Mouse (Mus musculus) adrenal gland, postnatal 25 days (tissue): Measurements from ENCODE around the gene Cfl2. TPM values are rescaled to one million over a fixed set of nuclear protein-coding genes. Genes with fewer than 3 reads are reported as not detected.
A peak's percentile ranks its signal among the peaks of the same experiment; 100 is the strongest.
"Not testable (repeated sequence)": the region's sequence is repeated elsewhere in the genome, so short reads cannot be mapped to it uniquely, and the experiment has no call there.

ENCODE experiments used
- DNase-seq: peaks from one replicate; pipeline ENCODE4 v3.0.0; 2021; ENCODE audit warnings: mixed read lengths
- long read RNA-seq: library from polyadenylated mRNA; stranded (forward); transcript quantifications from one replicate; pipeline ENCODE4 v2.0.0, GENCODE M21; 2021
- total RNA-seq: library from RNA; stranded (reverse); gene quantifications from 2 replicates; pipeline ENCODE4 v1.2.3, GENCODE M21; 2021

Cfl2 gene
- total RNA-seq: 114 and 143 TPM in 2 replicates
- long read RNA-seq, transcript Cfl2-201 (4 exons, 2,940 nt): major isoform, 113 of 170 reads
- long read RNA-seq, transcript Cfl2-203 (4 exons, 1,128 nt): minor isoform, 31 of 170 reads
- long read RNA-seq, transcript Cfl2-206 (4 exons, 2,726 nt): minor isoform, 6 of 170 reads
- long read RNA-seq, partial matches to known transcripts: 2 of 170 reads
- long read RNA-seq, other reads (novel, unspliced or antisense): 15 of 170 reads

DNA sequence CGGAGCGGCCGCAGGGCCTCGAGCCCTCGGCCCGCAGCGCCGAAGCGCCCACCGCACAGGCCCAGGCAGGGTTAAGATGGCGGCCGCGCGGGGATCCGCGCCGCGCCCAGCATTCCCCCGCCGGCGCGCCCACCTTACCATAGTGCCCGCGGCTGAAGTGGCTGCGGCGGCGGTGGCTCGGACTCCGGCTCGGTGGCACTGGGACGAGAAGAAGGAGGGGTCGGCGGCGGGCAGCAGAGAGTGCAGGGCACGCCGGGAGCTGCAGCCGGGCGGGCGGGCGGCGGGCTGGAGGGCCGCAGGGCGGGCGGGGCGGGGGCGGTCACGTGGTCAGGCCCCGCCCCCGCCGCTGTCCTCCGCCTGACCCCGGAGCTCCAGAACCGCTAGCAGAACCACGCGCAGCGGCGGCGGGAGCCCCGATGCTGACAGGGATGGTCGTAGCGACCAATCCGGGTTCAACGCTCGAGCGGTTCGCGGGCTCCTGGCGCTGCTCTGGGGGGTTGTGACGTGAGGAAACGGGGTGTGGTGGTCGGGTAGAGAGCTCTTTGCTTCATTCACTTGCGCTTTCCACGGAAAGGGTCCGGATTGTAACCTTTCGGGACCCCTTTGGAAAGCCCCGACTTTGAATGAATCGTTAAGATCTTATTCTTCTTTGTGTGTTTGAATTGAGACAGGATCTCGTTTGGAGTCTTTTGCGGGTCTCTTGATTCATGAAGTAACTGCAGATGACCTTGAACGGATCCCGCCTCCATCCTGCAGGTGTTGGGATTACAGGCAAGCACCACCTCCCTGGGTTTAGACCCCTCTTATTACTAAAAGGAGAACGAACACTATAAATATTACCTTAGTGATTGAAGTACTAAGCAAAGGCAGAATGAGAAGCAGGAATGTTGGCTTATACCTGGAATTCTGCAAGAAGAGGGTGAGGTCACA, at the start of gene Cfl2:
Gene Cfl2, minus strand, starts transcription at position 272 of the 930 bp plus-strand sequence.
- DNase-seq: peak; percentile 86

DNA sequence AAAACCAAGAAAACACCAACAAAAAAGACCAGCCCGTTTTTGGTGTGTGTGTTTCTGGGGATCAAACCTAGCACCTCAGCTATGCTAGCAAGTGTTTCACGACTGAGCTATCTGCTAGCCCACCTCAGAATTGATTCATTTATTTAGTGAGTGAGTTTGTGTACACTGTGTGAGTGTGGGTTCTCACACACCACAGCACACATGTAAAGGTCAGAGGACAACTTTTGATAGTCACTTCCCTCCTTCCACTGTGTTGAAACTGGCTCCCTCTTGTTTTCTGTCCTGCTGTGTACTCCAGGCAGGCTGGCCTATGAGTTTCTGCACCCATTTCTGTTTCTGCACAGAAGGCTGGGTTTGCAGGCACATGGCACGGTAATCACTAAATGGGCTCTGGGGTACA, 47.7 kb upstream of the Cfl2 start:
- DNase-seq: no peak

DNA sequence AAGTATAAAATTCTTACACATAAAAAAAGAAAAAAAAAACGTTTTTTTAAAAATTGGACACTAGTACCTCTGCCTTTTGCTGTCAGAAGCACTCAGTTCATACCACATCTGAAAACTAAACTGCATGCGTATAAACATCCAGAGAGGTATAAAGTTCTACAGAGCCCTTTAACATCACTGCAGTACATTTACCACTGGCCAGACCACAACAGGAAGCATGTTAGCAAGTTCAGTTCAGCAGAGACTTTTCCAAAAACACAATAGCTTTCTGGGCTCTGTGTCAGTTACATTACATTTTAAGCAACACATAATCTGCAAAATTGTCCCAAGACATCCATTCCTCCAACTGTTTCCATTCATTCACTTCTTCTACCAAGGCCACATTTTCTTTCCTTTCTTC, 29.9 kb upstream of the Cfl2 start:
- DNase-seq: not testable (repeated sequence)

DNA sequence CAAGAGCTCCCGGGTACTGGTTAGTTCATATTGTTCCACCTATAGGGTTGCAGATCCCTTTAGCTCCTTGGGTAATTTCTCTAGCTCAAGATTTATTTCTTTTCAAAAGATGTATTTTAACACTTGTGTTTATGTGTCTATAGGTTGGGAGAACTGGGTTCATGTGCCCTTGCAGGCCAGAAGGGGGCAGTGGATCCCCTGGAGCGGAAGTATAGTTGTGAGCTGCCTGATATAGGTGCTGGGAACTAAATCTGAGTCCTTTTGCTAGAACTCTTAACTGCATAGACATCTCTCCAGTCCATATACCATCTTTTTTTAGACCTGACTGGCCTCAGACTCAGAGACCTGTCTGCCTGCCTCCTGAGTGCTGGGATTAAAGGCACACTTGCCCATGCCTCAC, 27.7 kb upstream of the Cfl2 start:
- no peak for DNase-seq

DNA sequence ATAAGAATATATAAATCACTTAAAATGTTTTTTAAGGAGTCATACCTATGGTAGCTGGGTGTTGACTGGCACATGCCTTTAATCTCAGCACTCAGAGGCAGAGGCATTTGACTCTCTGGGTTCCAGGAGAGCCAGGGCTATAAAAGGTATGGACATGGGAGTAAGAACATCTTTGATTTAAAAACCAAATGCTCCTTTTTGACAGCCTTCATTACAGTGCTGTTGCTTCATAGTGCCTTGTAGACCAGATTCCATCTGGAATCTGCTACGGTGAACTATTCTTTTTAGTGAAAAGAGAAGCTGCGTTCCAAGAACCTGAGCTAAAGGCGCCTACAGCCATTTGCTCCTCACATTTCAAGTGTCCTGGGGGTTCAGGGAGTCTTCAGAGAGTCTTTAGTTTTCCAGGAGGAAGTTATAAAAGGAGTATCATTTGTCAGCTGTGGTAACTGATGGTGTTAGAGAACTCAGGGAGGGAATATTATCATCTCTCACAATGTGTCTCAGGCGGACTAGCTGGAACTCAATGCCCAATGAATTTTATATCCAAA, 25.0 kb upstream of the Cfl2 start:
- no peak for DNase-seq

DNA sequence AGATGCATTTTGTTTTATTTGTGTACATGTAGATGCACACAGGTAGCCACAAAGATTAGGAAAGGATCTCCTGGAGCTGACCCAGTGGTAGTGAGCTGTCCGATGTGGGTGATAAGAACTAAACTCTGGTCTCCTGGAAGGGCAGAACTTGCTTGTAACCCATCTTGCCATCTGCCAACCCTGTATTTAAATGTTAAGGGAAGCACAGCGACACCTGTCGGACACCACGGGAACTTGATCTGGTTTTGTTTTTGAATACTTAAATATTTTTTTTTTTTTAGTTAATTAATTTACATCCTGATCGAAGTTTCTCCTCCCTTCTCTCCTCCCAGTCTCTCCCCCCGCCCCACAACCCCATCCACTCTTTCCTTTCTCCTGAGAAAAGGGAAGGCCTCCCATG, 17.0 kb upstream of the Cfl2 start:
- peak; percentile 57 for DNase-seq

DNA sequence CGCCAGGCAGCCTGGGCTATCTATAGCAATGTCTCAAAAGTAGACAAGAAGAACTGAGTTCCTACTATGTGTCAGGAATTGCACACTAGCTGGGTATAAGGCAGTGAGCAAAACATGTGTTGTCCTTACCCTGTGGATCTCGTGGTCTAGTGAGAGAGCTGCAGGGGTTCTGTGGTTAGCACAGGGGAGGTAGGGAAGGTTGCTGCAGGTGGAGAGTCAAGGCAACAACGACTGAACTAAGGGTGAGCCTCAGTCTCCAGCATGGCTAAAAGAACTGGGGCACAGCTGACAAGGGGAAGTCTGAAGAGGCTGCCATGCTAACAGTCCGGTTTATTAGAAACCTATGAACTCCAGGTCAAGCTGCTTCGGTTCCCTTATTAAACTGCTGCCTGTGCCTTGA, 16.5 kb upstream of the Cfl2 start:
- DNase-seq: no peak

DNA sequence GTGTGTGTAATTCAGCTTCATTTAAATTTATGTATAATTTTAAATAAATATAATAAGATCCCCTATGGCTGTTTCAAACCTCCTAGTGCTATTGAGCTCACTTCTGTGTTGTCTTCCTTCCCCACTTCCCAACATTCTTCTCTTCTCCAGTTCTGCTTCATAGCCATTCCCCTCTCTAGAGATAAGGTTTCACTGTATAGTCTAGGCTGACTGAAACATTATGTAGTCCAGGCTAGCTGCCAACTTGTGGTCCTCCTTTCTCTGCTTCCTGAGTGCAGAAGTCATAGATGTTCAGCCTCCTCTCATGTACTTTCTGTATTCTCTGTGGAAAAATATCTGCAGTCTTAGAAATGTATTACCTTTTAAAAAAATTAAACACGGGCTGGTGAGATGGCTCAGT, 15.2 kb upstream of the Cfl2 start:
- no peak for DNase-seq

DNA sequence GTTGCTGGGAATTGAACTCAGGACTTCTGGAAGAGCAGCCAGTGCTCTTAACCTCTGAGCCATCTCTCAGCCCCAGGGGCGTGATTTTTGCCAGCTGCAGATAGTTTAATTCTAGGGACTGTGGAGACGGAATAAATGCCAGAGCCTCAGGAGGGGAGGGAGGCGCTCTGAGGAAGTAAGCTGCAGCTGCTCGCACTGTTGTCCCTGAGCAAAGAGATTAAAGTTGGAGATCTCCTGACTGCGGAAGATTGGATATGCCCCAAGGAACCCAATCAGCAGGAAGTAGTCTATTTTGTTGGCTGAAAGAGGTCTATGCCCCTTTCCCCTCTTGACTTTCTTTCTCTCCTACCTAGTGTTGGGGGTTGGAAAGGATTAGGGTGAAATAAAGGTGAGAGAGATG, 14.2 kb upstream of the Cfl2 start:
- no peak for DNase-seq

DNA sequence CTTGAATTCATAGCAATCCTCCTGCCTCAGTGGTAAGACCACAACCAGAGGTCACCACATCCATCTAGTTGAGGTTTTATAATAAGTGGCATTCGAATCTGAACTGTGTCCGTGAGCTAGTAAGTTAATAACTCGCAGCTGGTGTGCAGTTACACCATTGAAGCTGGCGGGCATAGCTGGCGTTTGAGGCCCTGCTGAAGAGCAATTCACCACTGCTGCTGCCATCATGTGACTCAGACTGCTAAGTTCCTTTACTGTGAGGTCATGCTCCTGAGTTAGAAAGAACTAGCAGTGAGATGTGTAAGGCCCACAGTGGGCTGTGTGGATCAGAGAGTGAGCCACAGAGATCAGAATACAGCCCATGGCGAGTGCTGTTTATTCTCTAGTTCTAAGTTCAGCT, 12.0 kb upstream of the Cfl2 start:
- peak; percentile 11 for DNase-seq

DNA sequence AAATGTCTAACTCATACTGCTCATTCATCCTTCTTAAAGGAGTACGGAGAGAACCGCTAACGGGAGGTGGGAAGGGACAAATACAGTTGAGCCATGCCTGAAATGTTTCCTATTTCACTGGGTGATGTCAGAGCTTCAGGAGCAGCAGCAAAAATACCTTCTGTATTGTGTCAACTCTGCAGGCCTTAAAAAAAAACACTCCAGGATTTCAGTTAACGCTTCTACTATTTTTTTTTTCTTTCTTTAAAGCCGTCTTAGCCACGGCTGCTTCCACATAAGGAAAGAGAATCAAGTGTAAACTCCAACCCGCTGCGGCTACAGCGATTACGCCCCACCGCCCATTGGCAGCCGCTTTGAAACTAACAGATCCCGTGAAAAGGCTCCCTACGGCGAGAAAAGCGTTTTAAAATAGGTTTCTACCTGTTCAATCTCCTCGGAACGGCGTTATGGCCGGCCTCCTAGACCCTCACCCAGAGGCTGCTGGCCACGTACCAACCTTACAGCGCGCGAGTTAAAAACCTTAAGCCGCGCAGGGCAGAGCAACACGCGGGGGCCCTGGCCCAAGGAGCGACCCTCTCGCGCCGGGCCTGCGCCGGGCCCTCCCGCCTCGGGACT, 579 bp downstream of the Cfl2 start:
- peak; percentile 56 for DNase-seq

DNA sequence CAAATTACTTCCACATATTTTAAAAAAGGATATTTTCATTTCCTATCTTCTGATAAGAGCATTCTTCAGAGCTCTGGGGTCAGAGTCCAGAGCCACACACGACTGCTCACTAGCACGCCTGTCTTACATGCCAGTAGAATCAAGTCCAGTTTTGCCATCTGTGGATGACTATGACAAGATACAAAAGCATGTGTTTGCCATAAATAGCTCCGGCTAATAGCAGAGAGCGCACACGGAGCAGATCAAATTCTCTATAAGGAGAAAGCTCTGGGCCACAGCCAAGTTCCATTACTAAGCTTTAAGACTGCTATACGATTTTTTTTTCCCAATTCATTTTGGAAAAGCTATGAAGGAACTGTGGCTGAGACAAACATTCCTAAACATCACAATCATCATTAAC, 3.1 kb downstream of the Cfl2 start:
- DNase-seq: no peak

DNA sequence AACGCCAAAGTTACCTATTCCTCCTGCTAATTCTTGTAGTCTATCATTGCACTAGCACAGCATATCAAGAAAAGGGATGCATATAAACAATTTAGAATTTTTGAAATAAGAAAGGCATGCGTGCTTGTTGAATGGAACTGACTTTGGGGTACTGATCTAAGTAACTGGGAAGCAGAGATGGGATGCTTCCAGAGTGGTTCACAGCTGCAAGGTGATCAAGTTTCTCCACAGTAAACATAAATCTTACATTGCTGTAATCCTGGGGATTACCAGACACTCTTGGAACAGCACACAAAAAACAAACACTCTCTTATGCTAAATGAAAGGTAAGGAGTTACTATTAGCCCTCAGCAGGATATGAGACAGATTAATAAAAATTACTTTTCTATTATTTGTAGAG, 12.1 kb downstream of the Cfl2 start:
- DNase-seq: no peak

DNA sequence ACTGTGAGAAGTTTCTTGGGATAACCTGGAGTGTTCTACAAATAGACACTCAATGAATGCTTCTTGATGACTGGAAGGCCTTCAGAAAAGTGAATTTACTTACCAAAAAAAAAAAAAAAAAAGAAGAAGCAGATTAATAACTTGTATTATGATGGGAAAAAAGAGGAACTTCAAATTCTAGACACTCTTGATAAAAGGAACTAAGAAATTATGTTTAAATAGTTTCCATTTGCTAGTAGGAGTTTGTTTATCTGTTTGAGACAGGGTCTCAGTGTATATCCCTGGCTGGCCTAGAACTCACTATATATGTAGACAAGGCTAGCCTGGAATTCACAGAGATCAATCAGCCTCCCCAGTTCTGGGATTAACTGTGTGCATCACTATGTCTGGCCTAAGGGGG, 18.3 kb downstream of the Cfl2 start:
- no peak for DNase-seq

DNA sequence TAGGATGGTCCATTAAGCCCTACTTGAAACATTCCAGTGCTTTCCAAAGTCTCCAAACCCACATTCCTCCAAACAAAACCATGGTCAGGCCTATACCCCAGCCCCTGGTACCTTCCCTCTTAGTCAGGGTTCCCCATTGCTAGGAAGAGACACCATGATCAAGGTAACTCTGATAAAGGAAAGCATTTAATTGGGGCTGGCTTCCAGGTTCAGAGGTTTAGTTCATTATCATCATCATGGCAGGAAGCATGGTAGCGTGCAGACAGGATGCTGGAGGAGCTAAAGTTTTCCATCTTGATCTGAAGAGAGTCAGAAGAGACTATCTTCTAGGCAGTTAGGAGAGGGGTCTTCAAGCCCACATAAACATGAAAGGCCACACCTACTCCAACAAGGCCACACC, 21.1 kb downstream of the Cfl2 start:
- no peak for DNase-seq

DNA sequence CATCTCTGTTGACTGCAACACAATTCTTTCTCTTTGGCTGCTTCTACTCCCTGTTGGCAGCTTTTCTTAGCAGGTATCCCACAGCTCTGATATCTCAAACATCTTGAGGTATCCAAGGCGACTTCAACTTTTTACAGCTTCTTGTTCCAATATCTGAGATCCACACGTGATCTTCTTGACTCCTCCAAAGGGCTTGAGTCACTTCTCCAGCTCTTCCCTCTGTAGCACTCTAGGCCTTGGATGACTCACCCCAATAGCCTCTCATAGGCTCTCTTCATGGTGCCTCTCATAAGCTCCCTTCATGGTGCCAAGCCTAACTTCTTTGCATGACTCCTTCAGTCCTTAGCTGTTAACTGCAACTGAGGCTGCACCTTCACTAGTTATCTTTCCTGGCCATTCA, 22.9 kb downstream of the Cfl2 start:
- no peak for DNase-seq

DNA sequence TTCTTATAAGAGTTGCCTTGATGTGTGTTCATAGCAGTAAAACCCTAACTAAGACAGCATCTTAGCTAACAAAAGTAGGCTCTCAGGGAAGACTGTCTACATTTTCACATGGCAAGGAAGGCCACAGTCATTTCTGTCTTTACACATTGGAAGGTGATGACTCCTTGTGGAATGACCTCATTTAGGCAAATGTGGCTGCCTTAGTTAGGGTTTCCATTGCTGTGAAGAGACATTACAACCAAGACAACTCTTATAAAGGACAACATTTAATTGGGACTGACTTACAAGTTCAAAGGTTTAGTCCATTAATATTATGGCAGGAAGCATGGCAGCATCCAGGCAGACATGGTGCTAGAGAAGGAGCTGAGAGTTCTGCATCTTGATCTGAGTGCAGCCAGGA, 23.7 kb downstream of the Cfl2 start:
- DNase-seq: no peak

DNA sequence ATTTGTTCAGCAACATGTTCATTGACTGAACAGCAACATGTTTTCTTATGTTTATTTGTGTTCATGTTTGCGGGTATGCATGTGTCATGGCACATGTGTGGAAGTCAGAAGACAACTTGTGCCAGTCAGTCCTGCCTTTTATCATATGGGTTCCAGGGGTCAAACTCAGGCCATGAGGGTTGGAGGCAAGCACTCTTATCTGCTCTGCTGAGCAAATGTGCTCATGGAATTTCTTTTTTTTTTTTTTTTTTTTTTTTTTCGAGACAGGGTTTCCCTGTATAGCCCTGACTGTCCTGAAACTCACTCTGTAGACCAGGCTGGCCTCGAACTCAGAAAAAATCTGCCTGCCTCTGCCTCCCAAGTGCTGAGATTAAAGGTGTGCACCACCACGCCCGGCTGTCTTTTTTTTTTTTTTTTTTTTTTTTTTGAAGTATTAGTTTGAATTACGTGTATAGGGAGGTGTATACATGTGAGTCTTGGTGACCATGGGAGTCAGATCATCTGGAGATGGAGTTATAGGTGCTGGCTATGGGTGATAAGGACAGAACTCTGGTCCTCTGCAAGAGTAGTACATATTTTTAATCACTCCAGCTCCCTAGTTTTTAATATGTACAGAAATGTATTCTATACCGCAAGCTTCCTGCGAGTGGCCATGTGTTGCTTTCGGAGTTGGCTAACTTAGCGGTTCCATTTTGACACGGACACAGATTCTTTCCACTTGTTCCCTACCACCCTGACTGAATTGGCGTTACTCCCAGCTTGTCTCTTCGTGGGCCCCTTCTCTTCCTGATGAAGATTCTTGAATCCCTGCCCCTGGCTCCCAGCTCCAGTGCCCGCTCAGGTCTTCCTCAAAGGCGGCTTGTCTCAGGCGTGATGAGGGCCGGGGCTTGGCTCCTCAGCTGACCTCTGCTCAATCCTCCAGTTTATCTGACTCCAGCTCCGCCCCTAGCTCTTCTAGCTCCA, 26.8 kb downstream of the Cfl2 start:
- no peak for DNase-seq

DNA sequence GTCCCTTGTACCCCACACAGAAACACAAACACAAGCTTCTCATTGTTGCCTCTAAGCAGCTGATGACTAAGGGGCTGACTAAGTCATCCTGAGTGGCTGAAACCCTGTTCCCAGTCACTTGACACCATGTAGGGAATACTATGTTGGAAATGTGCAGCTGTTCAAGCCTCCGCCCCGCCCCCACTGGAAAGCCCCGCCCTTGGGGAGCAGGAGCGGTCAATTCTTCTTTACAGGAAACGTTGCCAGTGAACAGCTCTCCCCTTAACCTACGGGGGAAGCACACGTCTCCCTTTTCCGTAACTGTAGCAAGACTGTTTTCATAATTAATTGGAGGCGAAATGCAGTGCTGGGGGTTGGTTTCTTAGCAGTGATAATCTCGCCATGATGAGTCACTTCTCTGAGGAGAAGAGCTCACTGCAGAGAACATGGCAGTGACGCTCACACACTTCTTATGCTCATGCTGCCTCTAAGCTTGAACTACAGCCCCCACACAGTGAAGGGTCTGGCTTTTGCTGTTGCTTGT, 27.7 kb downstream of the Cfl2 start:
- peak; percentile 84 for DNase-seq

DNA sequence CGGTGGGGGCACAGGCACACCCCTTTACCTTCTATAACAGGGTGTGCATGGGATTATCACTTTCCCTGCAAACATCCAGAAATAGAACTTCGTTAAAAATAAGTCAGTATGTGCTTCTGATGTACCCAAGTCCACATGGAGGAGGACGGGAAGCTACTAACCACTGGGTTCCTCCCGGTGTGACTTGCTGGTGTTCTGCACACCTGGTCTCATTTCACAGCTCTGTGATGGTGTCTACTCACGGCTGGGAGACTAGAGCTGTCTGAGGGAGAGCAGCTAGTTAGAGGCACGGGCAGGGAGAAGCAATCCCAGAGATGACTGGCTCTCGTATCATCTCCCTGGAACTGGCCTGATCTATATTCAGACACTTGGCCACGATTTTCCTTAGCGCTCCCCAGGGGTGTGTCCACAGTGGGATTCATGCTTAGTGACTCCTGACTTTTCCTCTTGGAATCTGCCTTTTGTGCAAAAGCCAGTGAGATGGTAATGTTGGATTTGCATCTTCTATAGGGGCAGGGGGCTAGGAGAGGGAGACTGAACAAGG, 28.7 kb downstream of the Cfl2 start:
- no peak for DNase-seq

DNA sequence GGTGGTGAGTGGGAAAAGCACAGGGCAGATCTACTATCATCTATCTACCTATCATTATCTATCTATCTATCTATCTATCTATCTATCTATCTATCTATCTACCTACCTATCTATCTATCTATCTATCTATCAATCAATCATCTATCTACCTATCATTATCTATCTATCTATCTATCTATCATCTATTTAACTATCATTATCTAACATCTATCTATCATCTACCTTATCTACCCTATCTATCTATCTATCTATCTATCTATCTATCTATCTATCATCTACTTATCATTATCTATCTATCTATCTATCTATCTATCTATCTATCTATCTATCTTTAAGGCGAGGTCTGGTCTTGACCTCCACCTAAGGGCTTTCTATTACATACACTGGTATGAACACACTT, 30.8 kb downstream of the Cfl2 start:
- not testable (repeated sequence) for DNase-seq
